Mouse (Mus musculus) monocyte, adult 2 months (primary cell): ENCODE data around the gene Erc1.

Source experiments
- DNase-seq, 2 experiments: peaks; one replicate each; pipeline ENCODE4 v3.0.0; 2022; ENCODE audit warnings: low spot score in 2 of 2, low read depth in 1 of 2

Erc1 gene

DNA sequence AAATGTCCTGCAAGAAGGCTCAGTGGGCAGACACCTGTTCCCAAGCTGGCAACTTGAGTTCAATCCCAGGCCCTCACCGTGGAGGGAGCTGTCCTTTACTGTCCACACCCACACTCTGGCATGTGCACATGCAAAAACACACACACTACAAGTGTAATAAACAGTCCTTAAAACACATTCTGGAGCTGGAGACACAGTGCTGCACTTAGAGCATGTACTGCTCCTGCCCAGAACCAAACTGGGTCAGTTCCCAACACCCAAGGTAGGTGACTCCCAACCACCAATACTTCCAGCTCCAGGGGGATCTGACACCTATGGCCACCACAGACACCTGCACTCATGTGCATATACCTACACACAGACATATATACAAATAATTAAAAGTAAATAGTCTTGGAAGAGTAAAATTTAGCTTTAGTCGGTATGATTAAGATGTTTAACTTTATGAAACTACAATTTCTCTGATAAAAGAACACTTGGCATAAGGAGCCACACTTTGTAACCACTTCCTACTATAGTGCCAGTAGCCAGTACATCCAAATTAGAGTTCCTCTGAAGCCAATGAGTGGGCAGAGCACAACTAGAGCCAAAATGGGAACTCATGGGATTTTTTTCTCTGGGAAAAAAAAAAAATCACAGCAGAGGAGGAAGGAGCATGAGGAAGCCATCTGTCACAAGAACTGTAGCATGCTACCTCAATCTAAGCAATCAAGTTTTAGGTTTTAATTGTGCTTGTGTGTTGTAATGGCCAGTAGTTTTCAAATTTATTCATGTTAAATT lies 39.1 kb downstream of the Erc1 start:
- DNase-seq, result no peak

DNA sequence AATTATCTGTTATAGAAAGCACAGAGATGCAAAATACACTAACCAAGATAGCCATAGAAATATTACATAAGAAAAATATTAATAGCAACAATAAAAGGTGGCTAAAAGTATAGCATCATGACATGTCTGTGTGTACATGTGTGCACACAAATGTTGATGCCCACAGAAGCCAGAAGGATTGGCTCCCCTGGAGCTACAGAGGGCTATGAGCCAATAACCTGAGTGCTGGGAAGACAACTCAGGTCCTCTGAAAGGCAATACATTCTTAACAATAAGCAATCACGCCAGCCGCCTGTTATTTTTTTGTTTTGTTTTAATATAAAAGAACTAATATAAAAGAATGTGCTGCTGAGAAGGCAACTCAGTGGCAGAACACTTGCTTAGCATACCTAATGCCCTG lies 44.7 kb downstream of the Erc1 start:
- DNase-seq, result no peak

DNA sequence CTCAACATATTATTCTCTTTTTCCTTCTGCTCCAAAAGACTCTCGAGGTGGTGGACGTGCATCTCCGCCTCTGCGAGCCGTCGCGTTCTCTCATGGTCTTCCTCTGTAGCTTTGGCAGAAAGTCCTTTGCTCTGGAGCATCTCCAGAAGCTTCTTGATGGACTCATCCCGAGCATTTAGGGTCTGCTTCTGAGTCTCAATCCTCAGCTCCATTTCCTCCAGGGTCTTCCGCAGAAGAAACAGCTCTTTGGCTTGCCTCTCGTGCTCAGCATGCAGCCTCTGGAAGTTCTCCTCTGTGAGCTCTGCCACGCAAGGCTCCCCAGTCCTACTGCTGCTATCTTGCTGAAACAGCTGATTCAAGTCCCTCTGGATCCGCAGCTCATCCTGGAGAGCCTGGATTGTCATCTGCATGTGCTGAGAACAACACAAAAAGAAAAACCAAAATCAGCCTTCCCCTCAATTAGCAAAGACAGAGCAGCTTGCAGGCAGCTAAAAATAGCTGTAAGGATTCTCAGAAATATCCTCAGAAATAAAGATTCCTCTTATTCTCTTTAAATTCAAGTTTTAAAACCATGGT lies 51.0 kb downstream of the Erc1 start:
- DNase-seq, result no peak

DNA sequence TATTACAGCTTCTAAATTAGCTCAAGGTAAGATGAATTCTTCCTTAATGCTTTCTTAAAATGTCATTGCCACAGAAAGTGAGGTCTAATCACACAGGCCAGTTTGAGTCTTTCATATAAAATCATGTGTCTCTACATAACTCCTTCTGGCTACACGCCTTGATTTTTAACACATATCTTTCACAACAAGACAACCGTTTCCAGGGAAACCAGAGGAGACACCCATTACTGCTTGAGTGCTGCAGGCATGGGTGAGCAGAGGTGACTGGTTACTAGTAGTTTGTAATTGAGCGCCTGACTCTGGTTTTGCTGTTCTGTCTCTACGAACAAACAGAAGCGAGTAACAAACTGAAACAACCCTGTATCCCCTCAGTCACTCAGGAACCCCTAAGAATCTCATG lies 51.7 kb downstream of the Erc1 start:
- no peak for DNase-seq

DNA sequence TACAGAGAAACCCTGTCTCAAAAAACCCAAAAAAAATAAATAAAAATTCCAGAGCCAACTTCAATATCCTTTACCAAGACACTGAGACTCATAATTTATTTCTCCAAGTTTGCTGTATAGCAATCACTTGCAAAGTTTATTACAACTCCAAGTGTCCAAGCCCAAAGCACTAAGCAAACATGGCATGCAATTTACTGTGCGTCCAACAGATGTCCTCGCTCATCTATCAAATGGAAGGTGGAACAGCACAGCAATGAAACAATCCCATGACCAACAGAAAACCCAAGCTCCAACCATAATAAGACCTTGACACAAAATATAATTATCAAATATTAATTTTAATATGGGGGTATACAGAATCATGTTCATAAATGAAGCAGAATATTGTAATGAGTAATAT lies 55.4 kb downstream of the Erc1 start:
- no peak for DNase-seq

DNA sequence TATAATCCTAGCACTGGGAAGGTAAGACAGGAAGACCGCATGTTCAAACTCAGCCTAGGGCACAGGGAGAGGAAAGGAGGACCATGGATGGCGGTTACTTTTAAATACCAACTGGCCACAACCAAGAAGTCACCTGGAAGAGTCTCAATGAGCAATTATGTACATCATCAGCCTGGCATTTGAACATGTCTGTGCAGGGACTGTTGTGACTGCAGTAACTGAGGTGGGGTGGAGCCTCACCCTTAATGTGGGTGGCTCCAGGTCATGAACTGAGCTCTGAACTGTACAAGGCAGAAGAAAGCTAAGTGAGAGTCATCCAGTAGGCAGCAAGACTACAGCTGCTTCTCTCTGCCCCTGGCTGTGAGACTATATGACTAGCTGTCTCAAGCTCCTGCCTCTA lies 65.6 kb downstream of the Erc1 start:
- no peak for DNase-seq

DNA sequence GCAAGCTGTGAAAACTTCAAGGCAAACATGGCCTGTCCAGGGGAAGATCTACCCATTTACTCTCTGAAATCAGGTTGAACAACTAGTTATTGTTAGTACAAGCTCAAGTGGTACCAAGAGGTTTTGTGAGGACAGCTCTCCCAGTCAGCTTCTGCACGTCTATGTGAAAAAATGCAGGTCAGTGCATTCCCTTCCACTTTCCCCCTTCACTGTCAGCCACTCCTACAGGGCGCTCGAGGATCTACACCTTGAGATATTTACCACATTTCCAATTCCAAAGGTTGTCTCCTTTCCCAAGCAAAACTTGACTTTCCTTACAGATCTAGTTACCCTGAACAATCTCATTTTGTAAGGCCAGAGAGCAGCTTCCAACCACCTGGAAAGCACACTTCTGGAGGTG lies 66.9 kb downstream of the Erc1 start:
- no peak for DNase-seq

DNA sequence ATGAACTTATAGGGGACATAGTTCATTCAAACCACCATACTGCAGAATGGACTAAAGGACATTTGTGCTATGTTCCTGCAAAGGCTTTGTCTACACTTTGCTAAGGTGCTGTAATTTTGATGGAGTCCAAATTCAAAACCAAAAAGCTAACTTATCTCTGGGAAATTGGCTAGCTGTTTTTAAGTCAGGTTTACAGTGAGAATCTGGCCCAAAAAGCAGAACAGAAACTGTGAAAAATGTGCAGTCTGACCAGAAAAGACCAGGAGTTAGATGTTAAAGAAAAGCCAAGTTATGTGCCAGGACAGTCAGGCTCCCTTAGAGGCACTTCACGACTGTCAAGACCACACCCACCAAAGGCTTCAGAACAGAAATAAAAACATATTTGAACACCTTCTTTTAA lies 79.2 kb downstream of the Erc1 start:
- no peak for DNase-seq

DNA sequence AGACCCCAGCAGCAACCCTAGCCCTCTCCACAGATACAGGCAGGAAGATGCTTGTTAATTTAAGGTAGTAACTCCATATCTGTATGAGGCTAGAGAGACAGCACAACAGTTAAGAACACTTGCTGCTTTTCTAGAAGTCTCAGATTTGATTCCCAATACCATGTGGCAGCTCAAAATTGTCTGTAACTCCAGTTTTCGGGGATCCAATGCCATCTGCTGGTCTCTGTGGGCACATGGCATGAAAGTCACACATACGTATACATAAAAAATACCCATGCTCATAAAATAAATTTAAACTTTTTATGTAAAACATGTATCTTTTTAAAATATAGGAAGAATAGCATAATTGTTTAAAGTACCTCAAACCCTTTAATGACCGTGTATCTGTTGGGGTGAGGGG lies 83.6 kb downstream of the Erc1 start:
- no peak for DNase-seq

DNA sequence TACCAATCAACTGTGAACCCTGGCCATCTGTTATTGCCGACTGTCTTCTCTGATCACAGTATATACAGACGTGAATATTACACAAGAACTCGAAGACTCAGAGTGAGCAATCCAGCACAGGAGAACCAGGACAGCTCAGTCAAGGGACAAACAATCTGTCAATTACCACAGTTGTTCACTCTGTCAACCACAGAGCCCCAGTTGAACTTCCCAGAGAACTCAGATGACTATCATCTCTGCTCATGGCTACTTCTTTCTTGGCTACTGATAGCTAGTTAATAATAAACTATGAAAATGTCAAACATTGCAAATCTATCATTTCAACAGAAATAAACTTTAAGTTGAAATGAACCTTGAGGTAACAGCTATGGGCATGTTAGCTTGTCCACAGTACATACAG lies 88.1 kb downstream of the Erc1 start:
- no peak for DNase-seq

DNA sequence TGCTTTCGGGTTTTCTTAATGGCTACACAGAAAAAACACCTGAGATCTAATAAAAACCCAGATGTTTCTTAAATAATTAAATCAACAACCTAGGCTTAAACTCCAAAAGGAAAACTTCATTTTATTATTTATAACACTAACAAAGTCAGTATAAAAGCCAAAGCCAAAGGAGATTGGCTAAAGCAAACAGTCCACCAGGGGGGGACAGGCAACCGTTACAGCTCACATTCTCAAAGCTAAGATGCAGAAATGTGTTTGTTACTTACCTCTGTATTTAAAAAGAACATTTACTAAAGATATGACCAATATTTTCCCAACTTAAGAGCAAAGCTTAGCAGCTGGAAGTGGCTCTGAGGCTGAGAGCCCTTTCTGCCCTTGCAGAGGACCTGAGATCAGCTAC lies 89.5 kb downstream of the Erc1 start:
- DNase-seq, result no peak

DNA sequence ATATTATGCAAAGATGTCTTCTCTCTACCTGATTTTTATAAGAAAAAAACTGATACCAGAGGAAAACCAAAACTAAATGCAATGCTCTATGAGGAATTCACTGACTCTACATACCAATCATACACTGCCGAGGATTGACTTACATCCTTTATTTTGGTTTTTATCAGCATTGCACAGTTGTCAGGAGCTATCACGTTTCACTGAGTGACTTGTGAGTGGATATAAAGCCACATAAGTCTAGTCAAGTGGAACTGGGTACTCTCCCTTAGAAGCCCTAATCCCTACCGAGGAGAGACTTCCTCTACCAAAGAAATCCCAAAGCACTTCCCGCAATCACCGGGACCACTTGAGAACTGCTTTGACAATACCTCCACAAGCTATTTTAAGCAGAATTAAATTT lies 90.2 kb downstream of the Erc1 start:
- no peak for DNase-seq

DNA sequence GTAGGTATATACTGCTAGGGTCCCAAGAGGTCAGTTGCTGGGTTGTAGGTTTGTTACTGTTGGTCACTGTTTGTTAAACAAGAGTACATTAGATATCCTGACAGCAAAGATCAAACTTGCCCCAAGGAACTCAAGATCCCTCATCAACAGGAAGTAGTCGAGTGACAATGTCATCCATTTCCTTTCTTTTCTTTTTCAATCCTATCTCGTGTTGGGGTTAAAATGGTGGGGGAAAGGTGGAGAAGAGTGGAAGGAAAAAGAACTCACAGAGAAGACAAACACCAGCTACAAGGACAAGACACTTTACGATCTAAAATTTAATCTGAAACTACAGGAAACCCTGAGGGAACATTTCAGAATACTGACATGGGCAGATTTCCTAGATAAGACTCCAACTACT lies 92.1 kb downstream of the Erc1 start:
- DNase-seq, result no peak

DNA sequence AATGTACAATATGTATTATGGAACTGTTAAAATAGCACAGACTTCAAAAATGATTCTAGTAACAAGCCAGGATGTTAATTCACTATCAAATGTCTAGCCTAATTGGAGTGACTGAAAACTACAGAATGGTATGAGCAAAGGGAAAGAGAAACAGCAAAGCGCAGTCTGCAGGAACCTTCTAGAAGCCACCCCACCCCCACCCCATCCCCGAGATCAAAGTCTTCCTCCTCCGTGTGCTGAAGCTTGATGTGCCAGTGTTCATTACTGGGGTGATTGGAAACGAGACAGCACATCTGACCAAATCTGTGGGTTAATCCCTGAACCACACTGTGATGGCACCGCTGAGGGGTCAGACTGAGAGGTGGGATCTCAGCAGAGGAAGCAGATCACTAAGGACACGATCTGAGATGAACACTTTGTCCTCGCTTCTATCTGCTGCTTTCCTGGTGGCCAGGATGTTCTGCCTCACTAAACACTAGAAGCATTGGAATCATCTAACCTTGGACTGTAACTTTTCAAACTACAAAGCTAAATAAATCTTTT lies 98.8 kb downstream of the Erc1 start:
- DNase-seq, result no peak

DNA sequence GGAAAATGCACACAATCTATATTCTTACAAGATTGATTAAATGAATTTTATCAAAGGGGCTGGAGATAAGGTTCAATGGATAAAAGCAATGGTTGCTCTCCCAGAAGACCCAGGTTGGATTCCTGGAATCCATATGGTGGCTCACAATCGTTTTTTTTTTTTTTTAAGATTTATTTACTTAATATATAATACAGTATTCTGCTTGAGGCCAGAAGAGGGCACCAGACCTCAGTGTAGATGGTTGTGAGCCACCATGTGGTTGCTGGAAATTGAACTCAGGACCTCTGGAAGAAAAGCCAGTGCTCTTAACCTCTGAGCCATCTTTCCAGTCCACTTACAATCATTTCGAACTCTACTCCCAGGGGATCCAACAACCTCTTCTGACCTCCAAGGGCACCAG lies 106.1 kb downstream of the Erc1 start:
- DNase-seq, result no peak

DNA sequence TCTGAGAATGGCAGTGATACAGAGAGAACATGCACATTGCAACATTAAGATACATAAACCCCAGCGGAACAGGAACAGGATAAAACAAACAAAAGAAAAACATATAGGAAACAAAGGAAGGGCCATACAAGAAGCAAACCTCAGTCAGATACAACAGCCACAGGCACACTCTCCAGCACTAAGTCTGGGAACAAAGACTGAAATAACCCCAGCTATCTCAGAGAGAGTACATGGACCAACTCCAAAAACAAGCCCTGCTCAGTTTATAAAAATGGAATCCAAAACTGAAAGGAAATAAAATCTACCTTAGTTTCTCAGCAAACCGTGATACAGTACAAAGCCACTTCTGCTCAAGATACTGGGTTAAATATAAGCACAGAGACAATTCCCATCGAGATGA lies 107.4 kb downstream of the Erc1 start:
- DNase-seq, result no peak

DNA sequence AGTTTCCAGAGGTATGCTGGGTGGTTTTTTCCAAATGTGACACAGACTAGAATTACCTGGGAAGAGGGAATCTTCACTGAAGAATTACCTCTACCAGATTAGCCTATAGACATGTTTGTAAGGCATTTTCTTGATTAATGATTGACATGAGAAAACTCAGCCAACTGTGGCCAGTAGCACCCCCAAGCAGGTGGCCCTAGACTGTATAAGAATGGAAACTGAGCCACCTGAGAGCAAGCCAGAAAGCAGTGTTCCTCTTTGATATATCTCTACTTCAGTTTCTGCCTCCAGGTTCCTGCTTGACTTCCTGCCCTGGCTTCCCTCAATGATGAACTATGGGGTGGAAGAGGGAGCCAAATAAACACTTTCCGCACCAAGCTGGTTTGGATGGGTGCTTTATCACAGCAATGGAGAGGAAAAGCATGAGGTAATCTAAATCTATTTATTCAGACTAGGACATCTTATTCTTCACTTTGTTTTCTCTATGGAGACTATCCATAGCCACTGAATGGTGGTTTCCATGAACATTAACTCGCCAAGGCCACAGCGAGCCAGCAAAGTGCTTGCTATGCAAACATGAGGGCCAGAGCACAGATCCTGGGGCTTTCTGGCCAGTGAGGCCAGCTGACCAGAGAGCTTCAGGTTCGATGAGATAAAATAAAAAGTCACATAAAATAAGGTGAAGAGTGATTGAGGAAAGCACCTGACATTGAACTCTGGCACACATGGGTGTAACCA lies 109.2 kb downstream of the Erc1 start:
- DNase-seq, result no peak

DNA sequence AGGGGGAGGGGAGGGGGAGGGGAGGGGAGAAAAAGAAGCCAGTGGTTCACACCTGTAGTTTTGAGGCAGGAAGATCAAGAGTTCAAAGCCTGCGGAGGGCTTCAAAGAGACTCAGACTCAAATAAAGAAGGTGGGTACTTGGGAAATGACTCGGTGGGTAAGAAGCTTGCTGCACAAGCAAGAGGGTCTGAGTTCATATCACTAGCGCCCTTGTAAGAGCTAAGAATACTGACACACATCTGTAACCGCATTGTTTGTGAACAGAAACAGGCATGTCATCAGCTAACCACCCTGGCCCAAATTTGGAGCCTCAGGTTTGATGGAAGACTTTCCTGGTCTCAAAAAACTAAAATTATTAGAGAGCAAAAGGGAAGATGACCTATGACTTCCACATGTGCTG lies 110.3 kb downstream of the Erc1 start:
- DNase-seq, result no peak

DNA sequence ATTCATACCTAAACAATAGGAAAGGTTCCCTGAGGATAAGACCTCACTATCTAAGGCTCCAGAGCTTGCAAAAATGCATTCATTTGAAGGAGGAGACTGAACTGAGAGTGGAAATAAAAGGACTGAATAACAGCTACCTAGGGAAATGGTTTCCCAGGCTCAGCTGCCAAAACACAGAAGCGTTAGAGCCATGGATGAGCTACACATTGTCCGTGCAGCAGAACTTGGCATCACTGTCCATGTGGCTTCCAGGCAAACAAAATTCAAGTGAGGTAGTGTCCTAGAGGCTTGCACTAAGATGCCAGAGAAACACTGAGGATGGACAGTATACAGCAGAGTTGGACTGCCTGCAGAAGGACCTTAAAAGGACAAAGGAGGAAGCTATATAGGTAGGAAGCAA lies 112.0 kb downstream of the Erc1 start:
- no peak for DNase-seq

DNA sequence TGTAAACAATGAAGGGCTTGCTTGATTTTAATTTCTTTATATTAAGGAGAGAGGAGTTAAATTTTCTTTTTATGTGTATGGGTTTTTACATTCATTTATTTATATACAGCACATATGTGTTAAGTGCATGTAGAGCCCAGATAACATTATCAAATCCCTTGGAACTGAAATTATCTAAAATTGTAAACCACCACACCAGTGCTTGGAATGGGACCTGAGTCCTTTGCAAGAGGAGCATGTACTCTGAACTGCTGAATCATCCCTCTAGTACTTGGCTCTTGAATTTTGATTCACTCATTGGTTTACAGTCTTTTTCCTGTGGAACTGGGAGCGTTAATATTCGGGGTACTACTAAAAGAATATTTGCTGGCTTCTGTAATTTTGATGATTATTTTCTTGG lies 116.8 kb downstream of the Erc1 start:
- no peak for DNase-seq

DNA sequence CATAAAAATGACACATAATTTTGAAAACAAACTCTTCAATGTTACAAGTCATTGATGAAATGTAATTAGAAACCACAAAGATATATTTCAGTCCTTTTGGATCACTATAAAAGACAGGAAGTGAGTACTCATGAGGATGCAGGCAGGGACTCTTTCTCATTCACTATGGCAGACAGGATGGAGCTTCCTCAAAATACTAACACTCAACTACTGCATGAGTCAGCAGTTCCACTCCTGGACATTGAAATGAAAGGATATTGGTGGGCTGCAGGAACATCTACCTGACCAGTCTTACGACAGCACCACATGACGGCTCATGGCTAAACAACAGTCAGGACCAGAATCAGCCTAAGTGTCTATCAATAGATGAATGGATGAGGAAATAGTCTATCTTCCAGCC lies 132.7 kb downstream of the Erc1 start:
- no peak for DNase-seq

DNA sequence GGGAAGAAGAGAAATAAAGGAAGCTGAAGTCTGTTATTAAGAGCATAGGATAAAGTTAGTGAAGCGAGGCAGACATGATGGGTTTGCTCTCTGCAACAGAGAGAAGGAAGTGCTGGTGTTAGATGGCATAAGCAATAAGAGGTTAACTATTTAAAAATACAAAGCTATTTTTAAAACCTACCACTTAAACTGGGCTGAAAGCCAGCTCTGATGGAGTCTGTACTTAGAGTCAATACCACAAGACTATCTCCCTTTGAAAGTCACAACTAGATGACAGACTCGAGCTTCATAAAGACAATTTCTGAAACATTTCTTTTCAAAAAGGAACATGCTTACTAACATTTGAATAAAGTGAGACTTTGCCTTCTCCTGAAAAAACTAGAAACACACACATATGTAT lies 134.0 kb downstream of the Erc1 start:
- no peak for DNase-seq
